Mouse (Mus musculus) midbrain, embryonic 15.5 days (tissue): ENCODE results near the gene Rpl18a. TPM values are rescaled to one million over a fixed set of nuclear protein-coding genes. Genes with fewer than 3 reads are reported as not detected.
A peak's percentile ranks its signal among the peaks of the same experiment; 100 is the strongest.

Experiments used
- ATAC-seq: fragments of 200-750 bp; cut with Nextera tagmentation; replicated peaks from 2 replicates; pipeline ENCODE4 v1.8.0; 2017; ENCODE audit warnings: moderate TSS enrichment
- H3K27ac ChIP-seq: fragments of 300-500 bp; sonication (generic); 2 replicates; pipeline ENCODE4 v1.5.1; 2015; ENCODE audit warnings: mild to moderate bottlenecking, inconsistent platforms
- H3K27me3 ChIP-seq: fragments of 300-500 bp; sonication (generic); replicated peaks from 2 replicates; pipeline ENCODE4 v1.6.1; 2015; ENCODE audit warnings: inconsistent platforms
- H3K36me3 ChIP-seq: fragments of 300-500 bp; sonication (generic); replicated peaks from 2 replicates; pipeline ENCODE4 v1.6.1; 2015; ENCODE audit warnings: inconsistent platforms
- H3K4me1 ChIP-seq: fragments of 300-500 bp; sonication (generic); 2 replicates; pipeline ENCODE4 v1.6.1; 2015; ENCODE audit warnings: inconsistent platforms
- H3K4me2 ChIP-seq: fragments of 300-500 bp; sonication (generic); 2 replicates; pipeline ENCODE4 v1.6.1; 2015; ENCODE audit warnings: inconsistent platforms, mild to moderate bottlenecking, moderate library complexity
- H3K4me3 ChIP-seq: fragments of 300-500 bp; sonication (generic); 2 replicates; pipeline ENCODE4 v1.5.1; 2015; ENCODE audit warnings: mild to moderate bottlenecking, inconsistent platforms
- H3K9ac ChIP-seq: fragments of 300-500 bp; sonication (generic); 2 replicates; pipeline ENCODE4 v1.6.1; 2015; ENCODE audit warnings: mild to moderate bottlenecking, inconsistent platforms
- H3K9me3 ChIP-seq: fragments of 300-500 bp; sonication (generic); 2 replicates; pipeline ENCODE4 v1.6.1; 2016; ENCODE audit warnings: inconsistent platforms
- WGBS: fragments of 180-500 bp; shearing (Covaris S2); methylation state at CpG from one replicate; pipeline ENCODE4 v1.1.7; 2015; ENCODE audit warnings: mixed read lengths; 5-methylcytosine and 5-hydroxymethylcytosine counted together
- polyA plus RNA-seq: library from polyadenylated mRNA; unstranded; fragments of >200 nt; fragmentation: Nextera tagmentation; extraction: Ambion mirVana; gene quantifications from 2 replicates; pipeline ENCODE4 v1.2.1, GENCODE M21; 2015

Rpl18a gene
- polyA plus RNA-seq, 1 experiment from 2014 or later: 2,093 TPM

- peaks cover 67% of the 10 kb centered on the region for H3K4me1 ChIP-seq
- peak overlapping the region; percentile 95 for H3K27ac ChIP-seq
- WGBS: 2% methylated on average over 46 of the region's 46 CpGs
- no peaks in the 10 kb centered on the region for H3K36me3 ChIP-seq
- peak overlapping the region; percentile 65 for H3K9ac ChIP-seq
- no peaks in the 10 kb centered on the region for H3K27me3 ChIP-seq
- ATAC-seq: no peak
- H3K4me2 ChIP-seq: peak overlapping the region; percentile 95
- H3K9me3 ChIP-seq: no peaks in the 10 kb centered on the region
- H3K4me3 ChIP-seq: peak overlapping the region; percentile 56
Observed at GRCm38 (mm10) chr8:70863956-70864711, 33.1 kb downstream of the Rpl18a start.

GRCm38 (mm10) chr8:70862824-70863641 lies 34.2 kb downstream of the Rpl18a start, which contains the start of gene Kcnn1:
Gene Kcnn1 (minus strand): TSS chr8:70863258.
- H3K9ac ChIP-seq: peak within 1 kb of the TSS; percentile 65
- peak within 1 kb of the TSS; percentile 95 for H3K4me2 ChIP-seq
- no peaks in the 10 kb centered on the region for H3K36me3 ChIP-seq
- whole genome bisulfite sequencing: under 1% methylated on average over 55 of the region's 55 CpGs
- peak within 1 kb of the TSS; percentile 95 for H3K27ac ChIP-seq
- no peaks in the 10 kb centered on the region for H3K27me3 ChIP-seq
- ATAC-seq: no peak
- H3K9me3 ChIP-seq: no peaks in the 10 kb centered on the region
- peaks cover 63% of the 10 kb centered on the region for H3K4me1 ChIP-seq
- H3K4me3 ChIP-seq: peak within 1 kb of the TSS; percentile 56

- Histone ChIP-seq H3K4me3 (peak overlapping the region; percentile 50; the same call in 1 of the 2 replicates), H3K9ac (no peak overlapping the region), H3K36me3 (no peaks in the 10 kb centered on the region), H3K4me2 (peak overlapping the region; percentile 87), H3K27me3 (no peaks in the 10 kb centered on the region), H3K9me3 (no peaks in the 10 kb centered on the region), H3K27ac (peak overlapping the region; percentile 45; the same call in 1 of the 2 replicates), H3K4me1 (peaks cover 44% of the 10 kb centered on the region)
- peak; percentile 19; the same call in 1 of the 2 replicates for ATAC-seq
- WGBS: 13% methylated on average over 4 of the region's 4 CpGs
Observed at GRCm38 (mm10) chr8:70857516-70857915, 39.7 kb downstream of the Rpl18a start.

GRCm38 (mm10) chr8:70856541-70857197 lies 40.5 kb downstream of the Rpl18a start:
- H3K4me1 ChIP-seq: peaks cover 36% of the 10 kb centered on the region
- H3K27ac ChIP-seq: no peak overlapping the region

DNA sequence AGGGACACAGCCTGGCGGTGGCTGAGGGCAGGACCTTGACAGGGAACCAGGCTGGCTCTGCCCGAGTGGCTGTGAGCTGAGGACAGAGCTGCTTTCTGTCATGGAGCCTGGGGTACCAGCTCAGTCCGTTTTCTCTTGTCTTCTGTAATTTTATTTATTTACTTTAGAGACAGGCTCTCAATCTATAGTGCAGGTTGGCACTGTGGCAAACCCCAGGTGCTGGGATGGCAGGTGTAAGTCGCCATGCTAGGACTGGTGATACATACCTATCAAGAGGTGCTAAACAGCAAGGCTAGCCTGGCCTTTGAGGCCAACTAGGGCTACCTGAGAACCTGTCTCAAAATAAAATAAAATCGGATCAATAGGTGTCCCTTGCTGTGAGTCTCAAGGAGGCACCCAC lies 41.2 kb downstream of the Rpl18a start:
- Histone ChIP-seq H3K27me3 (no peaks in the 10 kb centered on the region), H3K9me3 (no peaks in the 10 kb centered on the region), H3K4me3 (no peak overlapping the region), H3K9ac (no peak overlapping the region; the same call in 1 of the 2 replicates), H3K36me3 (no peaks in the 10 kb centered on the region), H3K27ac (no peak overlapping the region), H3K4me2 (peak overlapping the region; percentile 87), H3K4me1 (peaks cover 31% of the 10 kb centered on the region)
- ATAC-seq: no peak
- 68% methylated on average over 5 of the region's 5 CpGs for WGBS

More at GRCm38 (mm10) chr8:70856541-70857197, 40.5 kb downstream of the Rpl18a start:
- H3K4me3 ChIP-seq: peak overlapping the region; percentile 50
- no peaks in the 10 kb centered on the region for H3K36me3 ChIP-seq
- H3K27me3 ChIP-seq: no peaks in the 10 kb centered on the region
- peak overlapping the region; percentile 87 for H3K4me2 ChIP-seq
- peak overlapping the region; percentile 62 for H3K9ac ChIP-seq
- ATAC-seq: peak; percentile 75
- no peaks in the 10 kb centered on the region for H3K9me3 ChIP-seq
- WGBS: 6% methylated on average over 33 of the region's 33 CpGs

GRCm38 (mm10) chr8:70853863-70854262 lies 43.3 kb downstream of the Rpl18a start:
- Histone ChIP-seq H3K4me2 (no peak overlapping the region), H3K9me3 (no peaks in the 10 kb centered on the region), H3K4me3 (no peak overlapping the region), H3K9ac (no peak overlapping the region), H3K4me1 (peaks cover 28% of the 10 kb centered on the region), H3K36me3 (no peaks in the 10 kb centered on the region), H3K27ac (no peak overlapping the region), H3K27me3 (no peaks in the 10 kb centered on the region)
- 90% methylated on average over 2 of the region's 2 CpGs for WGBS
- no peak for ATAC-seq

DNA sequence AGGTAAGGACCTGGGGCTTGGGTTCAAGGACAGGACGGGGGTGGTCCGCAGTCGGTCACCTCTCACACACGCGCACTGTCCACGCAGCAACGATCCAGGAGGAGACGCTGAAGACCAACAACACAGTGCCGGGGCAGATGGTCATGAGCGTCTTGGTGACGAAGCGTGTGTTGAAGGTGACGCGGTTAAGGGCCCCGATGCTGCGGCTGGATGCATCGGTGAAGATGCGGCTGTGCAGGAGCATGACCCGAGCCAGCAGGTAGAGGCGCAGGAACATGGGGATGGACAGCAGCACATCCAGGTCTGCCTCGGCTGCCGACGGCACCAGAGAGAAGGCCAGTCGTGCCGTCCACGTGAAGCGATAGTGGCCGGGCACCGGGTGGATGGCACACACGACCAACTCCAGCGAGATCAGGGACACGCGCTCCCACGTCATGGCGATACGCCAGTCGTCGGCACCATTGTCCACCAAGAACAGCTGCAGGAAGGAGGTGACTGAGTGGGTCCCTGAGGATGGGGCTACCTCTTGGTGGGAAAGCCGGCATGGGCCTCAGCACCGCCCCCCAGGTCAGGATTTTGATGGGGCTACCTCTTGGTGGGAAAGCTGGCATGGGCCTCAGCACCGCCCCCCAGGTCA lies 44.5 kb downstream of the Rpl18a start:
- H3K4me1 ChIP-seq: peaks cover 20% of the 10 kb centered on the region
- 92% methylated on average over 41 of the region's 41 CpGs for WGBS
- ATAC-seq: no peak
- no peak overlapping the region for H3K4me2 ChIP-seq
- H3K36me3 ChIP-seq: no peaks in the 10 kb centered on the region
- no peaks in the 10 kb centered on the region for H3K9me3 ChIP-seq
- no peak overlapping the region for H3K4me3 ChIP-seq
- no peak overlapping the region for H3K9ac ChIP-seq
- H3K27me3 ChIP-seq: no peaks in the 10 kb centered on the region
- no peak overlapping the region for H3K27ac ChIP-seq

- Histone ChIP-seq H3K4me1 (peaks cover 12% of the 10 kb centered on the region), H3K9ac (no peak overlapping the region), H3K9me3 (no peaks in the 10 kb centered on the region), H3K4me3 (no peak overlapping the region), H3K27me3 (no peaks in the 10 kb centered on the region), H3K27ac (no peak overlapping the region), H3K4me2 (no peak overlapping the region), H3K36me3 (no peaks in the 10 kb centered on the region)
- ATAC-seq: no peak
- WGBS: 65% methylated on average over 6 of the region's 6 CpGs
Observed at GRCm38 (mm10) chr8:70851837-70852236, 45.4 kb downstream of the Rpl18a start.

- WGBS: 84% methylated on average over 4 of the region's 4 CpGs
- no peak for ATAC-seq
- H3K27me3 ChIP-seq: no peaks in the 10 kb centered on the region
- H3K36me3 ChIP-seq: no peaks in the 10 kb centered on the region
- H3K4me3 ChIP-seq: no peak overlapping the region
- no peak overlapping the region for H3K27ac ChIP-seq
- peaks cover 3% of the 10 kb centered on the region; the same call in 1 of the 2 replicates for H3K4me1 ChIP-seq
- no peak overlapping the region for H3K4me2 ChIP-seq
- no peak overlapping the region for H3K9ac ChIP-seq
- no peaks in the 10 kb centered on the region for H3K9me3 ChIP-seq
Observed at GRCm38 (mm10) chr8:70850947-70851346, 46.3 kb downstream of the Rpl18a start.

DNA sequence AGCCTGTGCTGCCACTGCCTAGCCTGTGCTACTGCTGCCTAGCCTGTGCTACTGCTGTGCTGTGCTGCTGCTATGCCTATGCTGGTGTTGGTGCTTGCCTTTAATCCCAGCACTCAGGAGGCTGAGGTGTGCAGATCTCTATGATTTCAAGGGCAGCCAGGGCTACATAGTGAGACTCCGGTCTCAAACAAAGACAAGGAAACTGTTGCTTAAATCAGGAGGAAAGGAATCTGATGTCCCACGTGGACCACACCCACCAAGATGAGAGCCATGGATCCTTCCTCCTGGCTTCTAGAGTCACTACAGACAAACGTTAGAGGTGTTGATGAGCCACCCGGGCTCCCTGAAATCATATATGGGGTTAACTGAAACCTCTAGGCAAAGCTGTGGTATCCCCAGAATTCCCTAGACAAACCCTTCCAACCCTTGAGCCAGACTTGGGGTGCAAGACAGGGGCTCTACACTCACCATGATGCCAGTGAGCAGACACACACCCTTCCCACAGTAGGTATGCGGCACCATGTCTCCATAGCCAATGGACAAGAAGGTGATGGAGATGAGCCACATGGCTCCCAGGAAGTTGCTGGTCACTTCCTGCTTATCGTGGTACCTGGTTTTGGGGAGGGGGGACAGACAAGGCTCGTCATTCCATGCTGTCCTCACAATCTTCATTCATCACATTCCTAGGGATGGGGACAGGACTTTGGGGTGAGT lies 46.9 kb downstream of the Rpl18a start:
- WGBS: 84% methylated on average over 7 of the region's 7 CpGs
- Histone ChIP-seq H3K4me1 (0 out of 2 replicates have a peak, but pooled peaks cover 3% of the 10 kb centered on the region), H3K36me3 (no peaks in the 10 kb centered on the region), H3K4me3 (no peak overlapping the region), H3K27ac (no peak overlapping the region), H3K9me3 (no peaks in the 10 kb centered on the region), H3K9ac (no peak overlapping the region), H3K27me3 (no peaks in the 10 kb centered on the region), H3K4me2 (no peak overlapping the region)
- ATAC-seq: no peak

- ATAC-seq: no peak
- Histone ChIP-seq H3K27ac (no peak overlapping the region), H3K4me3 (no peak overlapping the region), H3K36me3 (no peaks in the 10 kb centered on the region), H3K9me3 (no peaks in the 10 kb centered on the region), H3K4me2 (no peak overlapping the region), H3K4me1 (no peaks in the 10 kb centered on the region), H3K9ac (no peak overlapping the region), H3K27me3 (no peaks in the 10 kb centered on the region)
- WGBS: 90% methylated on average over 3 of the region's 3 CpGs
Observed at GRCm38 (mm10) chr8:70849333-70849990, 47.8 kb downstream of the Rpl18a start.
